Mouse (Mus musculus) testis, adult 2 months (tissue): Measurements from ENCODE around the gene Rnaset2b.
"Not testable (repeated sequence)": the region's sequence is repeated elsewhere in the genome, so short reads cannot be mapped to it uniquely, and the experiment has no call there.

Experiments used
- CTCF ChIP-seq: fragments of 200-500 bp; IDR thresholded peaks from 2 replicates; pipeline ENCODE4 v1.5.1; 2012; ENCODE audit warnings: low read depth, mild to moderate bottlenecking, inconsistent platforms, low read length, moderate library complexity; ENCODE audit not compliant: control insufficient read depth, insufficient read depth, insufficient replicate concordance
- POLR2A ChIP-seq: fragments of 200-500 bp; IDR thresholded peaks from 2 replicates; pipeline ENCODE4 v1.6.1; 2012; ENCODE audit warnings: low read depth, mild to moderate bottlenecking, inconsistent platforms, low read length, moderate library complexity; ENCODE audit not compliant: control insufficient read depth

DNA sequence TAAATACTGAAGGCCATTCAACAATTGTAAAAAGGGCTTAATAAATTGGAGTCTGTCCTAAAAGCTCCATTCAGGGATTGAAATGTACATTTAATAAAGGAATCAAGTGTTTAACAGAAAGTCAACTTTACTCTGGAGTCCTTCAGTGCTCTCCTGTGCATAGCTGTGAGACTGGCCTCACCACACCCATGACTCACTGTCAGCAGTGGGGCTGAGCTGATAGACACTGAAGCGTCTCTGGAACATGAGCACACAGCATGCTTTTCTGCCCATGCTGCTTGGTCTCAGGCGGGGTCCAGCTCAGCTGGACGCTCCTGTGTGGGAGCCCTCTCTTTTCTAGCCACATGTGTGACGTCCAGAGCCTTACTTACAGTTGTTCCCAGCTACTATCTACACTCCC is 27.9 kb upstream of the Rnaset2b start:
- not testable (repeated sequence) for TF ChIP-seq CTCF, POLR2A
